Mouse (Mus musculus) thymus, postnatal 10 days (tissue): ENCODE results near the gene Smim24.

Source experiments
- DNase-seq, 2 experiments: peaks; one replicate each; pipeline ENCODE4 v3.0.0; 2021; ENCODE audit warnings: low spot score in 2 of 2

The Smim24 gene

DNA sequence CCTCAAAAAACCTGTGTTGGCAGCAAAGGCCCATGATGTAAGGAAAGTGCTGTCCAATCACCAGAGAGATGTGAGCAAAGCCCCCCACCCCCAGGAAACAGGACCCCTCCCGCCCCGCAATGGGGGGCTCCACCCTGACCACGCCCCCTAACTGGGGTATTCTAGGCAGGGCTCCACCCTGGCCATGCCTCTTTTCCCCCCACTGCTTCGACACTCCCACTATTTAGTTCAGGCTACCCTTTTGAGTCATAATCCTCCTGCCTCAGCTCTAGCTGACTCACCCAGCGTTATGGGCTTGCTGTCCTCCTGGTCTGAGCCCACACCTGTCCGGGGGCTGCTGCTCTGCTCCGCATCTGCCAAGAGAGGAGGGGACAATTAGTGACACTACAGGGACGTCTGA lies 16.5 kb downstream of the Smim24 start:
- DNase-seq, result no peak

GRCm38 (mm10) chr10:81410350-81410749 lies 17.5 kb downstream of the Smim24 start:
- no peak for DNase-seq

DNA sequence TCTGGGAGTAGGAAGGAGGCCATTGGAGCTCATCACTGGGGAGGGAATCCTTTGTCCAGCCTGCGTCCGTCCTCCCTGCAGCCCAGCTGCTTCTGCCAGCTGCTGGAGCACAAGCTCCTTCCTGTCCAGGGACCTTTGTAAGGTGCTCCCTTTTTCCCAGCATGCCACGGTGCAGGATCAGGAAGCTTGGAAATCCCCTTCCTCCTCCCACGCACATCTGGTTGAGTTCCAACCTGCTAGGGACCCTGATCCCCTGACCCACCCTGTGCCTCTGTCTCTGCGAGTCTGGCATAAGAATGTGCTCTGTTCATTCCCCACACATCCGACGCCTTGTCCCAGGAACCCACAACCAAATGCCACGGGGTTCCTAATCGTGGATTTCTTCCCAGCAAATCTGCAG lies 18.1 kb downstream of the Smim24 start:
- no peak for DNase-seq

- DNase-seq, result no peak
Observed at GRCm38 (mm10) chr10:81411471-81412400, 18.9 kb downstream of the Smim24 start.

DNA sequence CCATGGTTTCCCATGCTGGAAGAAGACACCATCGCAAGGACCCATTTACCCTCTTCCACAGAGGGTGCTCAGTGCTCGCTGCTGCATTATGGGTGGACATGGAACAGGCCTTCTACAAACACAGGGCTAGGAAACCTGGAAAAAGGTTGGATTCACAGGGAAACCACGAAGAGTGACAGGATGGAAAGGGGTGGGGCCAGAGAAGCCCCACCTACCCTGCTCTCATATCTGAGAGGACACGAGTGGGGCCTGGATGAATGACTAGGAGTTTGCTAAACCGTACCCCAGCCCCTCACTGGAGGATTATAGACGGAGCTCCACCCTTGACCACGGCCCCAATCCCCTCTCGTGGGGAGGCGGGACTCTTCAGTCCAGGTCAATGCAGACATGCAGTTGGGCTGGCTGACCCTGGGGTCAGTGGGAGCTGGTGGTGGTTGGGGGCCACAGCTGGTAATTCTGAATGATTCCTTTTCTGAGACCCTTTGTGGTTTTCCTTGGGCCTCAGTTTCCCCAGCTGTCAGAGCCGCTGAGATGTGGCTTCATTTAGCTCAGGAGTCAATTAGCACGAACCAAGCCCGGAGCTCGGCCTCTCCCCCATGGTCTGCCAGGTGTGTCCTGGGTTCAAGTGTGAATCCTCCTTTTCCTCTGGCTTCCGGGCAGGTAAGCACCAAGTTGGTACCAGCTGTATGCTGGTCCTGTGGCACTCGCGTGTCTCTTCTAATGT lies 19.9 kb downstream of the Smim24 start:
- DNase-seq, result no peak

DNA sequence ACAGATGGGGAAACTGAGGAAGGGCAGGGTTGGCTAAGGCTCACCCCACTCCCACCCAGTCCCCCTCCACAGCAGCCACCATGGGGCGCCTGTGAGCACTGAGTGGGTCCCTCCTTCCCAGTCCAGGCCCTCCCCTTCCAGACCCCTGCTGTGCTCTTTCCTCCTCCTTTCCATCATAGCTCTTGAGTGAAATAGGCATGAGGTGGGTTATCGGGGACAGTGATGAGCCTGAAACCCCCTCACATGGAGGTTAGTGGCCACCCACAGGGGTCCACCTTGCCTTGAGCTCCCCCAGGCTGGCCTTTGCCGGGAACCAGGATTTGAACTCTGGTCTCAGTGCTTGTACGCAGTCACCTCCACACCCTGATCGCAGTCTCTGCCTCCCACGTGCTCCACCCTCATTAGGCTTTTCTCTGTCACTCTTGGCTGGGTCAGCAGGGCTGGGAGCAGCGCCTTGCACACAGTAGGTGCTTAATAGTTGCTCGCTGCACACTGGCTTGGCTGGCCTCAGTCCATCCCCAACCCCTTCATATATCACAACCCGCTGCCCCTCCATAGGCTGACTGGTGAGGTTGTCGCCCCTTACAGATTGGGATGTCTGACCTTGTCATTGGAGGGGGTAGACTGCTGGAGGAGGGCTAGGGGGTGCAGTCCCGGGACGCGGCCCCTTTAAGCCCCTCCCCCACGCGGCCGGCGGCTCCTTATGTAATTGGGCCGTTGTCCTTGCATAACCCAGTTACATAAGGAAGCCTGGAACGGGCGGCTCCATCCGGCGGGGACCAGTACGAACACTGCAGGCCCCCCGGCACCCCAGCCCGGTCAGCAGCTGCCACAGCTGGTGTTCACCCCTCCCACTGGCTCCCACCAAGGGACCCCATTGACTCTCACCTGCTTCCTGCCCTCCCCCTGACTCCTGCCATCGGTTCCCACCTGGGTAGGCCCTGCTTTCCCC lies 20.7 kb downstream of the Smim24 start:
- no peak for DNase-seq

DNA sequence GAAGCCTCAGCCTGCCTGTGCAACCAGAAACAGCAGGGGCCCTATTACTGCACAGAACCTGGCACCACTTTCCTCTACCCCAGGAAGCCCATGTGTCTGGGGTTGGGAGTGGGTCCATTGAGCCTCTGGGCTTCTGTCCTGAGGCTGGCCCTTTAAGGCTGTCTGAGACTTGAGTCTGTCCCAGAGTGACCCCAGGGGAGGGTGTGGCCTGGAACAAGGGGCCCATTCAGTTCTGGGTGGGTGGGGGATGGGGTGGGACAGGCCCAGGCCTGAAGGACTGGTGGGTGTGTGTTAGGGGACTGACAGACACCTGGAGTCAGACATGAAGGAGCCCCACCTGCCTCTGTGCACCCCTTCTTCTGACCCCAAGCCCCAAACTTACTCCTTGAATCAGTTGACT lies 21.8 kb downstream of the Smim24 start:
- DNase-seq, result no peak

DNA sequence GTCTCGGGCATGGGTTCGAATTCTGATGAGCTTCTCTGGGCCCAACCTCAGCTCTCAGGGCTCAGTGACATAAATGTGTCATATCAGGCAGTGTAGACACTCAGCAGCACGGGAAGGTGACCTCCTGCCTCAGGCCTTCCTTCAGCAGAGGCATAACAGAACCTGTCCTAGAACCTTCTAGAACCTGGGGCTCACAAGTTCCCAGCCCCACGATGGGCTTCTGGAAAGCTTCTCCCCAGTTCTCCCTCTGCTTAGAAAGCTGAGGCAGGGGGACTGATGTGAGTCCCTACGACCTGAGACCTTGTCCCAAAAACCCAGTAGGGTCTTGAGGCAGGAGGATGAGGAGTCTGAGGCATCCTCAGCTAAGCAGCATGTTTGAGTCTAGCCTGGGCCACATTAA lies 22.3 kb downstream of the Smim24 start:
- DNase-seq, result no peak

DNA sequence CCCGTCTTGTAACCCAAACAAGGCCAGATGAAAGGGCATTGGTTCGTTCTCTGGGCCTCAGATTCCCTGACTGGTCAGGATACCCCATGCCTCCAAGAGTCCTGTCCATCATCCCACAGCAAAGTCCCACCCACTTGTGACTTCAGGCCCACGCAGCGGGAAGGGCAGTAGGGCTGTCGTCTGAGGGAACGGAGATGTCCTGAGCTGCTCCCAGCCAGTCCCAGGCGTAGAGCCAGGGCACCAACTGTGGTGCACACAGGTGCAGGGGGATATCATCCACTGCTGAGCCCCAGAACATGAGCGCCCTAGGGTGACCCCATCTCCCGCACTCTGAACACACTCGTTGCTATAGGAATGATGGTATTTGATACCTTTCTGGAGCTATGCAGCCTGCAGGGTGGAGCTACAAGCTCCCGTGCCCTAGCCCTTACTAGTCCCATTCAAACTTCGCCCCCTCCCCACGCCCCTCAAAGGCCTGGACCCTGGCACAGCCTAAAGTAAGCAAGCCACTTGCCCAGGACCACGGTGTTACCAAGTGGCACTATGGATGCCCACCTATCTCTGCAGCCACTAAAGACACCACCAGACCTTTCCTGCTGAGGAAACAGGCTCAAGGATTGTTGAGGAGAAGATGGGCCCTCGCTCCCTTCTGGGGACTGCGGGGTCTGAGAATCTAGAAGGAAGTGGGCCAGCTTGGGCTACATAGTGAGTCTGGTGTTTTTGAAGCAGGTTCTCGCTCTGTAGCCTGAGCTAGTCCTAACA lies 22.9 kb downstream of the Smim24 start:
- no peak for DNase-seq

DNA sequence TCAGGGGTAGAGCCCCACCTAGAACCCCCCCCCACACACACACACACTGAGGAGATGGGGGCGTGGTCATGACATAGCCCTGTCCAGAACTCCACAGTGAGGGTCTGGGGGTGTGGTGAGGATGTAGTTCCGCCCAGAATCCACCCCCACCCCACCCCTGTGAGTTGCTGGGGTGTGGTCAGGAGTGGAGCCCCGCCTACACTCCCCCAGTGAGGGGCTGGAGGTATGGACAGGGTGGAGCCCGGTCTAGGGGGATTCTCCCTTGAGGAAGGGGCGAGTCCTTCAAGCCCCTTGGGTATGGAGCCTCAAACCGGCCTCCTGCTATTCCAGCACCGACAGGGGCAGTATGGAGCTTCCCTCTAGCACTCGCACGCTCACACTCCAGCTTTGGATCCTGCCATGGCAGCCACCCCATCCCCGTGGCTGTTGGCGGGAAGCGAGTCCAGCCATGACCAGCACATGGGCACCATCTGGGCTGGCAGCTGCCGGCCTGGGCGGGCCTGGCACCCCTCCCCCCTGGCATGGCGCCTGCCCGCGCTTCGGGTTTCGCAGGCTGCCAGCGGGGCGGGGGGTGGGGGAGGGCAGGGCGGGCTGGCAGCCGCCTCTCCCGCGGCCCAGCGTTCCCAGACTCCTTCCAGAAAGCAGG lies 23.9 kb downstream of the Smim24 start:
- no peak for DNase-seq

GRCm38 (mm10) chr10:81417227-81418215 lies 24.7 kb downstream of the Smim24 start:
- no peak for DNase-seq

GRCm38 (mm10) chr10:81418216-81419070 lies 25.6 kb downstream of the Smim24 start:
- DNase-seq, result no peak

GRCm38 (mm10) chr10:81419111-81419928 lies 26.5 kb downstream of the Smim24 start:
- no peak for DNase-seq

DNA sequence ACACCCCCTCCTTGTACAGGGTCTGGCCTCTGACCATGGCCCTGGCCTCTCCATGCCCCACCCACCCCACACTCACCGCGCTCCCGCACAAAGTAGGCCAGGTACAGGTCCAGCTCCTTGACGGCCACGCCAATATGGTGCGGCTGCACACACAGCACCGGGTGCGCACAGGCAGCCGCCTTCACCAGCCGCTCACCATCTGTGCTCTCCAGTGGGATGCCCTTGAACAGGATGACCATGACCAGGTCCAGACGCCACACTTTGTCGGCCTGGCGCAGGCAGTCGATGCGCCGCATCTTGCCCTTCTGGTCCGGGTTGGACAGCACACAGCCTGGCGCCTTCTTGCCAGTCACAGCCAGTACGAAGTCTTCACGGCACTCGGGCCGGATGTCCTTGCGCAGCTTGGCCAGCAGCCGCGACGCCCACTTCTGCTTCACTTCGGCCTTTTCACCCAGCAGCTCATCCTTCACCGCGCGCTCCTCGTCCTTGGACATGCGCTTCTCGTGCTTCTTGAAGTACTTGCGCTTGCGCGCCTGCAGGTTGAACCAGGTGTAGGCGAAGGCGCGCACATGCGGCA lies 27.4 kb downstream of the Smim24 start:
- no peak for DNase-seq

- DNase-seq, result no peak
Observed at GRCm38 (mm10) chr10:81421041-81421796, 28.4 kb downstream of the Smim24 start.

GRCm38 (mm10) chr10:81421797-81422100 lies 28.9 kb downstream of the Smim24 start:
- no peak for DNase-seq

- no peak for DNase-seq
Observed at GRCm38 (mm10) chr10:81422191-81422590, 29.3 kb downstream of the Smim24 start.
